Mouse (Mus musculus): ENCODE results near the gene Ncapg2. TPM values are rescaled to one million over a fixed set of nuclear protein-coding genes. Genes with fewer than 3 reads are reported as not detected.

The Ncapg2 gene
- polyA plus RNA-seq, 1 experiment from 2014 or later: 21.2 TPM

DNA sequence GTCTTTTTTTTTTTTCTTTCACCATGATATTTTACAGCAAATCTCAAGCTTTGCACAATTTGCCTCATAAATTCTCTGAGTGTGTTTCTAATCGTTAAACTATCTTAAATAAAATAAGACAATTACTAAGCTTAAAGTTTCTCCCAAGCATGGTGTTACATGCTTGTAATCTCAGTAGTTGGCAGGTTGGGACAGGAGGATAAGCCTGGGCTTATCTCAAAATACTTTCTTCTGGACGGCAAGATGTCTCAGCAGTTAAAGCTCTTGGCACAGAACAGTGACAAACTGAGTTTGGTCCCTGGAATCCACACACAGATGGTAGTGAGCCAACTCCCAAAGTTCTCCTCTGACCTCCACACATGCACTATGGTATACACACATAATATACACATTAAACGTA lies 69.5 kb downstream of the Ncapg2 start:
- TF ChIP-seq CTCF (IDR thresholded peaks at IDR 0.05; ENCODE audit: low read depth): no peak
- TF ChIP-seq EP300 (IDR thresholded peaks at IDR 0.05; ENCODE audit: low read depth): no peak
- H3K9ac ChIP-seq (replicated peaks): no peak overlapping the region
- no peaks in the 10 kb centered on the region for H3K27me3 ChIP-seq (ENCODE audit: insufficient read depth, low read length)
- H3K9me3 ChIP-seq (ENCODE audit: low read length): no peaks in the 10 kb centered on the region
- no peak overlapping the region for H3K4me2 ChIP-seq (ENCODE audit: low read depth, low read length)
- H3K27ac ChIP-seq (ENCODE audit: low read depth): no peak overlapping the region
- H3K4me1 ChIP-seq (ENCODE audit: insufficient read depth): no peaks in the 10 kb centered on the region
- no peaks in the 10 kb centered on the region for H3K36me3 ChIP-seq (replicated peaks; ENCODE audit: insufficient read depth, low read length)
- DNase-seq (no peak), ATAC-seq (no peak)
- 57% methylated on average over 3 of the region's 3 CpGs for WGBS (ENCODE audit: insufficient replicate concordance)
- H3K4me3 ChIP-seq (ENCODE audit: low read depth, low read length): no peak overlapping the region

DNA sequence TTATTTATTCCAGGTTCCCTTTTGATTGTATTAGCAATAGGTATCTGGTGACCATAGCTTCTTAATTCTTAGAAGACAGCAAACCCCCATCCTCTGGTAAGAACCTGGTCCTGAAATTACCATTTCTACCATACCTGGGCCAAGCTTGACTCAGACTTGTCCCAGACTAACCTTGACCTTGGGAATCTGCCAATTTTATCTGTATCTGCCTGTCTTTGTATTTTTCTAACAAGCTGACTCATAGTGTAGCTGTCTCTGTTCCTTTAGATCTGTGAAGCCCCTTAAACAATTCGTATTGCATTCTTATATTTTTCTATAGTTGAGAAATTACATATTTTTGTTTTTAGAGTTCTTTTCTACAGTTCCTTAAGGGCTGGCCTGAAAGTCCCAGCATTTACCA lies 73.6 kb downstream of the Ncapg2 start:
- Histone ChIP-seq H3K36me3 (replicated peaks; ENCODE audit: insufficient read depth, low read length) (no peaks in the 10 kb centered on the region), H3K27me3 (ENCODE audit: insufficient read depth, low read length) (0 out of 2 replicates have a peak, but pooled peaks cover 4% of the 10 kb centered on the region), H3K4me1 (ENCODE audit: insufficient read depth) (0 out of 2 replicates have a peak, but pooled peaks cover 2% of the 10 kb centered on the region), H3K9ac (replicated peaks) (no peak overlapping the region), H3K4me3 (ENCODE audit: low read depth, low read length) (no peak overlapping the region), H3K4me2 (ENCODE audit: low read depth, low read length) (no peak overlapping the region), H3K27ac (ENCODE audit: low read depth) (no peak overlapping the region), H3K9me3 (ENCODE audit: low read length) (no peaks in the 10 kb centered on the region)
- no peak for DNase-seq
- TF ChIP-seq CTCF (IDR thresholded peaks at IDR 0.05; ENCODE audit: low read depth) (no peak), EP300 (IDR thresholded peaks at IDR 0.05; ENCODE audit: low read depth) (no peak)
- no peak for ATAC-seq
- 44% methylated on average over 1 of the region's 1 CpGs for WGBS (ENCODE audit: insufficient replicate concordance)

- Histone ChIP-seq H3K4me1 (ENCODE audit: insufficient read depth) (peaks cover 8% of the 10 kb centered on the region; the same call in 1 of the 2 replicates), H3K9ac (replicated peaks) (no peak overlapping the region), H3K36me3 (replicated peaks; ENCODE audit: insufficient read depth, low read length) (no peaks in the 10 kb centered on the region), H3K27ac (ENCODE audit: low read depth) (no peak overlapping the region), H3K27me3 (ENCODE audit: insufficient read depth, low read length) (peaks cover 25% of the 10 kb centered on the region), H3K4me3 (ENCODE audit: low read depth, low read length) (no peak overlapping the region), H3K9me3 (ENCODE audit: low read length) (no peaks in the 10 kb centered on the region), H3K4me2 (ENCODE audit: low read depth, low read length) (no peak overlapping the region)
- no peak for ATAC-seq
- WGBS (ENCODE audit: insufficient replicate concordance): 60% methylated on average over 1 of the region's 1 CpGs
- DNase-seq: no peak
- no peak for TF ChIP-seq CTCF (IDR thresholded peaks at IDR 0.05; ENCODE audit: low read depth)
- no peak for TF ChIP-seq EP300 (IDR thresholded peaks at IDR 0.05; ENCODE audit: low read depth)
Measured at GRCm38 (mm10) chr12:116481921-116482320, 76.7 kb downstream of the Ncapg2 start.

DNA sequence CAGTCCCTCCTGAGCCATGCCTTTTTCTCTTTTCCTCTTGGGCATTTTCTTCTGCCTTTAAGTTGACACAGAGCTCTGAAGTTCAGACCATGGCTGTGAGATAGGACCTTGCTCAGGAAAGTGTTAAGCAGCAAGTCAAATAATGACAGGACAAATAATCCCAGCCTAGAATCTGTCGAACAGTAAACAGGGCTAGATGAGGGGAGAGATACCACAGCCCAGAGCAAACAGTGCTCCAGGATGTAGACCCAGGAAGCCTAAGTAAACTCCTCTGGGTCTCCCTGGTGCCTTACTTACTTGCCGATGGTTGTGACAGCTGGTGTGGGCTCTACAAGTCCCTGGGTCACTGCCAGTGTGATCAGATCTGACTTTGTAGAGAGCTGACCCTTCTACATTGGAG lies 78.4 kb downstream of the Ncapg2 start:
- H3K27ac ChIP-seq (ENCODE audit: low read depth): no peak overlapping the region
- no peak overlapping the region for H3K9ac ChIP-seq (replicated peaks)
- H3K9me3 ChIP-seq (ENCODE audit: low read length): no peaks in the 10 kb centered on the region
- H3K4me2 ChIP-seq (ENCODE audit: low read depth, low read length): no peak overlapping the region
- no peak for TF ChIP-seq CTCF (IDR thresholded peaks at IDR 0.05; ENCODE audit: low read depth)
- TF ChIP-seq EP300 (IDR thresholded peaks at IDR 0.05; ENCODE audit: low read depth): no peak
- H3K4me3 ChIP-seq (ENCODE audit: low read depth, low read length): no peak overlapping the region
- H3K27me3 ChIP-seq (ENCODE audit: insufficient read depth, low read length): peaks cover 34% of the 10 kb centered on the region
- 41% methylated on average over 2 of the region's 2 CpGs for WGBS (ENCODE audit: insufficient replicate concordance)
- DNase-seq (no peak), ATAC-seq (no peak)
- H3K36me3 ChIP-seq (replicated peaks; ENCODE audit: insufficient read depth, low read length): no peaks in the 10 kb centered on the region
- H3K4me1 ChIP-seq (ENCODE audit: insufficient read depth): peaks cover 8% of the 10 kb centered on the region; the same call in 1 of the 2 replicates

DNA sequence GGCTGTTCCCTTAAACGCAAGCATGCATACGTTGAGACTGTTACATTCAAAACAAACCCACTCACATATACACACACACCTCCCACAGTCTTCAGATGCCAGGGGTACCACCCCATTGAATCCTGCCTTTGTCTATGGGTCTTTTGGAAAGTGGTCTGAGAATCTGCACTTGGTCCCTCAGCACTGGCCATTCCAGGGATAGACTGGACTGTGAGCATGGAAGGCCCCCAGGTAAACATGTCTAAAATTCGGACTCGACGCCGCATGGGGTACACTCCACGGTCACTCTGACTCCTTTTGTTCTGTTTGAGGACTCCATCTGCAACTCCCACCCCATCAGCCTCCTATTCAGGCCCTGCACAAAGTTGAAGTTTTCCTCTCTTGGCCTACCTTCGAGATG lies 79.8 kb downstream of the Ncapg2 start:
- no peak for TF ChIP-seq CTCF (IDR thresholded peaks at IDR 0.05; ENCODE audit: low read depth)
- TF ChIP-seq EP300 (IDR thresholded peaks at IDR 0.05; ENCODE audit: low read depth): no peak
- ATAC-seq: no peak
- H3K9me3 ChIP-seq (ENCODE audit: low read length): no peaks in the 10 kb centered on the region
- DNase-seq: no peak
- H3K4me3 ChIP-seq (ENCODE audit: low read depth, low read length): no peak overlapping the region
- WGBS (ENCODE audit: insufficient replicate concordance): 61% methylated on average over 8 of the region's 8 CpGs
- peaks cover 8% of the 10 kb centered on the region; the same call in 1 of the 2 replicates for H3K4me1 ChIP-seq (ENCODE audit: insufficient read depth)
- H3K36me3 ChIP-seq (replicated peaks; ENCODE audit: insufficient read depth, low read length): no peaks in the 10 kb centered on the region
- H3K4me2 ChIP-seq (ENCODE audit: low read depth, low read length): no peak overlapping the region
- H3K27me3 ChIP-seq (ENCODE audit: insufficient read depth, low read length): peaks cover 34% of the 10 kb centered on the region
- H3K9ac ChIP-seq (replicated peaks): no peak overlapping the region
- H3K27ac ChIP-seq (ENCODE audit: low read depth): no peak overlapping the region

GRCm38 (mm10) chr12:116485591-116486403 lies 80.6 kb downstream of the Ncapg2 start, which contains the start of gene Ptprn2:
Gene Ptprn2 (plus strand): TSS chr12:116485720.
- no peak within 1 kb of the TSS for H3K9ac ChIP-seq (replicated peaks)
- 2% methylated on average over 70 of the region's 86 CpGs for WGBS (ENCODE audit: insufficient replicate concordance)
- peaks cover 8% of the 10 kb centered on the region; the same call in 1 of the 2 replicates for H3K4me1 ChIP-seq (ENCODE audit: insufficient read depth)
- H3K27me3 ChIP-seq (ENCODE audit: insufficient read depth, low read length): peaks cover 34% of the 10 kb centered on the region
- TF ChIP-seq CTCF (IDR thresholded peaks at IDR 0.05; ENCODE audit: low read depth) (no peak), EP300 (IDR thresholded peaks at IDR 0.05; ENCODE audit: low read depth) (no peak)
- ATAC-seq (peak; percentile 93), DNase-seq (peak; percentile 85)
- H3K4me3 ChIP-seq (ENCODE audit: low read depth, low read length): peak within 1 kb of the TSS; percentile 34
- peak within 1 kb of the TSS; percentile 71 for H3K4me2 ChIP-seq (ENCODE audit: low read depth, low read length)
- H3K27ac ChIP-seq (ENCODE audit: low read depth): no peak within 1 kb of the TSS
- H3K9me3 ChIP-seq (ENCODE audit: low read length): no peaks in the 10 kb centered on the region
- H3K36me3 ChIP-seq (replicated peaks; ENCODE audit: insufficient read depth, low read length): no peaks in the 10 kb centered on the region

All from liver, postnatal 0 days (tissue).